Mouse (Mus musculus) ES-E14 (cell line): ENCODE measurements around the gene Fry.

Source experiments
- CHD2 ChIP-seq: IDR thresholded peaks from 2 replicates; pipeline ENCODE4 v1.6.1; 2014; ENCODE audit warnings: mild to moderate bottlenecking, low read depth, low read length, inconsistent platforms
- HCFC1 ChIP-seq: IDR thresholded peaks from 2 replicates; pipeline ENCODE4 v1.6.1; 2012; ENCODE audit warnings: low read length, inconsistent platforms, borderline replicate concordance; ENCODE audit not compliant: insufficient read depth
- ZC3H11A ChIP-seq: IDR thresholded peaks from 2 replicates; pipeline ENCODE4 v1.6.1; 2012; ENCODE audit warnings: low read depth, mild to moderate bottlenecking, inconsistent platforms, low read length, borderline replicate concordance
- ZNF384 ChIP-seq: IDR thresholded peaks from 2 replicates; pipeline ENCODE4 v1.6.1; 2012; ENCODE audit warnings: low read depth, low read length, inconsistent platforms

DNA sequence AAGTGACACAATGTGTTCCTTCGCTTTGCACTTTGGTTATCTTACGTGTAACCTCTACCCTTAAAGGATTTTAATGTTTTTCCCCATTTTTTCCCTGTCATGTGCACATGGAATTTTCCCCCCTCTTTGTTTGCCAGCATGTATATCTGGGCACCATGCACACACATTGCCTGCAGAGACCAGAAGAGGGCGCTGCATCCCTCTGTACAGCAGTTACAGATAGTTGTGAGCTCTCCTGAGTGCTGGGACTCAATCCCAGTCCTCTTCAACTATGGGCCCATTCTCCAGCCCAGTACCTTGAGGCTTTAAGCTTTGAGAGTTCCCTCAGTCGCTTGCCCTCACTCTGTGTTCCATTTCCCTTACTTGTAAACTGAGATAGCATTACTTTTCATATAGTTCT, 394.8 kb downstream of the Fry start:
- TF ChIP-seq ZC3H11A (no peak), HCFC1 (no peak), CHD2 (no peak), ZNF384 (no peak)
